In genomic region chr7:144407675-144408074, GRCm38 (mm10) we compare ENCODE assay signal across 15 mouse cellular contexts.
DNase-seq lines count a peak whose midpoint lies in the region; ATAC-seq and TF ChIP-seq lines count a peak whose summit lies in the region.
"Had no signal": no experiment of that assay in that cellular context is flagged by ENCODE, and none has a peak within 500 bp of the region (broad histone marks: within the 10 kb centered on the region; RNA-seq: fewer than 3 reads in every experiment).

No protein-coding gene starts in this region.

- H3K4me3 ChIP-seq in hindbrain, postnatal 0 days (ENCODE audit: low read length), result no peak overlapping the region
- H3K4me3 ChIP-seq in hindbrain, embryonic 13.5 days, result no peak overlapping the region
- no peak overlapping the region for H3K4me3 ChIP-seq in lung, postnatal 0 days (ENCODE audit: low read depth, low read length)
- H3K4me3 ChIP-seq in embryonic facial prominence, embryonic 14.5 days (ENCODE audit: low read depth, low read length), result no peak overlapping the region
- H3K4me3 ChIP-seq in limb, embryonic 15.5 days, result no peak overlapping the region
- H3K4me3 ChIP-seq: erythroblast, embryonic 14.5 days had no signal

- no peaks in the 10 kb centered on the region for H3K27me3 ChIP-seq in hindbrain, postnatal 0 days (ENCODE audit: insufficient read depth, low read length)
- no peaks in the 10 kb centered on the region for H3K27me3 ChIP-seq in hindbrain, embryonic 13.5 days
- no peaks in the 10 kb centered on the region for H3K27me3 ChIP-seq in lung, postnatal 0 days (replicated peaks; ENCODE audit: insufficient read depth, low read length)
- H3K27me3 ChIP-seq in embryonic facial prominence, embryonic 14.5 days (replicated peaks; ENCODE audit: control insufficient read depth, insufficient read depth, low read length), result no peaks in the 10 kb centered on the region
- H3K27me3 ChIP-seq in limb, embryonic 15.5 days, result no peaks in the 10 kb centered on the region

- H3K27ac ChIP-seq in hindbrain, postnatal 0 days, result no peak overlapping the region
- H3K27ac ChIP-seq in hindbrain, embryonic 13.5 days, result no peak overlapping the region
- H3K27ac ChIP-seq in lung, postnatal 0 days (ENCODE audit: low read length), result no peak overlapping the region
- no peak overlapping the region for H3K27ac ChIP-seq in embryonic facial prominence, embryonic 14.5 days (replicated peaks; ENCODE audit: low read depth, low read length)
- no peak overlapping the region for H3K27ac ChIP-seq in limb, embryonic 15.5 days
- H3K27ac ChIP-seq: liver, embryonic 14.5 days had no signal

- no peak overlapping the region for H3K9ac ChIP-seq in hindbrain, postnatal 0 days (replicated peaks; ENCODE audit: low read length)
- no peak overlapping the region for H3K9ac ChIP-seq in hindbrain, embryonic 13.5 days
- H3K9ac ChIP-seq in lung, postnatal 0 days (replicated peaks; ENCODE audit: low read depth), result no peak overlapping the region
- no peak overlapping the region for H3K9ac ChIP-seq in embryonic facial prominence, embryonic 14.5 days (ENCODE audit: low read depth, low read length)
- no peak overlapping the region for H3K9ac ChIP-seq in limb, embryonic 15.5 days
- H3K9ac ChIP-seq: liver, embryonic 14.5 days had no signal

- TF ChIP-seq CTCF in hindbrain, postnatal 0 days (IDR thresholded peaks at IDR 0.05; ENCODE audit: low read depth), result no peak
- TF ChIP-seq CTCF in lung, postnatal 0 days (IDR thresholded peaks at IDR 0.05), result no peak

- no peak for ATAC-seq in hindbrain, postnatal 0 days
- no peak for ATAC-seq in hindbrain, embryonic 13.5 days (ENCODE audit: low FRiP score)
- no peak for ATAC-seq in lung, postnatal 0 days
- no peak for ATAC-seq in embryonic facial prominence, embryonic 14.5 days (ENCODE audit: low read depth)
- ATAC-seq in limb, embryonic 15.5 days (ENCODE audit: insufficient number of reproducible peaks, low FRiP score, low TSS enrichment, low read depth), result 0 out of 2 replicates have a peak, but pooled peaks have one; percentile 37
- ATAC-seq: activated CD4-positive, CD25-positive, alpha-beta regulatory T cell, adult 4 months had no signal

- H3K4me2 ChIP-seq in hindbrain, postnatal 0 days (ENCODE audit: low read depth, low read length), result no peak overlapping the region
- no peak overlapping the region for H3K4me2 ChIP-seq in hindbrain, embryonic 13.5 days
- no peak overlapping the region for H3K4me2 ChIP-seq in lung, postnatal 0 days (replicated peaks; ENCODE audit: low read depth, low read length)
- no peak overlapping the region for H3K4me2 ChIP-seq in embryonic facial prominence, embryonic 14.5 days (ENCODE audit: low read depth, low read length)
- no peak overlapping the region for H3K4me2 ChIP-seq in limb, embryonic 15.5 days

- 53% methylated on average over 4 of the region's 4 CpGs for WGBS in hindbrain, postnatal 0 days
- WGBS in hindbrain, embryonic 13.5 days, result 72% methylated on average over 4 of the region's 4 CpGs
- 50% methylated on average over 4 of the region's 4 CpGs for WGBS in lung, postnatal 0 days
- WGBS in embryonic facial prominence, embryonic 14.5 days, result 28% methylated on average over 4 of the region's 4 CpGs
- 36% methylated on average over 4 of the region's 4 CpGs for WGBS in limb, embryonic 15.5 days

- no peaks in the 10 kb centered on the region; the same call in 1 of the 2 replicates for H3K36me3 ChIP-seq in hindbrain, postnatal 0 days (ENCODE audit: insufficient read depth, low read length)
- H3K36me3 ChIP-seq in hindbrain, embryonic 13.5 days, result peaks cover 55% of the 10 kb centered on the region
- no peaks in the 10 kb centered on the region for H3K36me3 ChIP-seq in lung, postnatal 0 days (ENCODE audit: insufficient read depth, low read length)
- H3K36me3 ChIP-seq in embryonic facial prominence, embryonic 14.5 days (ENCODE audit: control insufficient read depth, insufficient read depth, low read length), result no peaks in the 10 kb centered on the region
- no peaks in the 10 kb centered on the region for H3K36me3 ChIP-seq in limb, embryonic 15.5 days

- no peaks in the 10 kb centered on the region for H3K9me3 ChIP-seq in hindbrain, postnatal 0 days (ENCODE audit: low read length)
- no peaks in the 10 kb centered on the region for H3K9me3 ChIP-seq in hindbrain, embryonic 13.5 days
- no peaks in the 10 kb centered on the region for H3K9me3 ChIP-seq in lung, postnatal 0 days (ENCODE audit: low read length)
- H3K9me3 ChIP-seq in embryonic facial prominence, embryonic 14.5 days (ENCODE audit: control insufficient read depth, low read length), result no peaks in the 10 kb centered on the region
- no peaks in the 10 kb centered on the region for H3K9me3 ChIP-seq in limb, embryonic 15.5 days

- DNase-seq in hindbrain, postnatal 0 days (ENCODE audit: low spot score), result peak; percentile 27
- peak; percentile 19 for DNase-seq in lung, postnatal 10 days
- DNase-seq in lung, postnatal 0 days (ENCODE audit: low spot score), result no peak
- peak; percentile 43 for DNase-seq in embryonic facial prominence, embryonic 14.5 days (ENCODE audit: low spot score)
- DNase-seq in urinary bladder, adult 2 months (ENCODE audit: low spot score), result no peak
- DNase-seq: cerebellum, adult 11 months; heart, postnatal 10 days; kidney, postnatal 14 days; right cerebral cortex, postnatal 4 days; thymus, adult 2 months had no signal

- no peaks in the 10 kb centered on the region for H3K4me1 ChIP-seq in hindbrain, postnatal 0 days (ENCODE audit: insufficient read depth, low read length)
- H3K4me1 ChIP-seq in hindbrain, embryonic 13.5 days (replicated peaks), result peaks cover 29% of the 10 kb centered on the region
- H3K4me1 ChIP-seq in lung, postnatal 0 days (ENCODE audit: insufficient read depth, low read depth, low read length), result no peaks in the 10 kb centered on the region
- peaks cover 4% of the 10 kb centered on the region; the same call in 1 of the 2 replicates for H3K4me1 ChIP-seq in embryonic facial prominence, embryonic 14.5 days (ENCODE audit: control insufficient read depth, insufficient read depth, low read length)
- peaks cover 10% of the 10 kb centered on the region for H3K4me1 ChIP-seq in limb, embryonic 15.5 days

- TF ChIP-seq EP300 in lung, postnatal 0 days (IDR thresholded peaks at IDR 0.05), result no peak

Comparison
In these comparisons a context has a peak if more than half of its experiments do, and no peak if none do; other contexts are left out.
1. DNase-seq: peak in hindbrain, postnatal 0 days (single experiment), lung, postnatal 10 days (single experiment) and embryonic facial prominence, embryonic 14.5 days (single experiment); none in lung, postnatal 0 days (single experiment) and urinary bladder, adult 2 months (single experiment).